Mouse (Mus musculus): ENCODE results near the gene Hikeshi.

The Hikeshi gene

GRCm38 (mm10) chr7:89913432-89914158 lies 27.4 kb downstream of the Hikeshi start:
- no peak for DNase-seq (ENCODE audit: low read depth, low spot score)

GRCm38 (mm10) chr7:89912356-89912755 lies 28.6 kb downstream of the Hikeshi start:
- no peak for DNase-seq (ENCODE audit: low read depth, low spot score)

GRCm38 (mm10) chr7:89909711-89910110 lies 31.3 kb downstream of the Hikeshi start:
- no peak for DNase-seq (ENCODE audit: low read depth, low spot score)

- no peak for DNase-seq (ENCODE audit: low read depth, low spot score)
Measured at GRCm38 (mm10) chr7:89908899-89909621, 31.9 kb downstream of the Hikeshi start.

GRCm38 (mm10) chr7:89908421-89908820 lies 32.6 kb downstream of the Hikeshi start:
- no peak for DNase-seq (ENCODE audit: low read depth, low spot score)

GRCm38 (mm10) chr7:89907950-89908349 lies 33.1 kb downstream of the Hikeshi start:
- peak; percentile 82 for DNase-seq (ENCODE audit: low read depth, low spot score)

- peak; percentile 61 for DNase-seq (ENCODE audit: low read depth, low spot score)
Measured at GRCm38 (mm10) chr7:89903442-89904343, 37.3 kb downstream of the Hikeshi start, which contains the start of gene Ccdc81. TSS of gene Ccdc81 (minus strand) at chr7:89903629.

GRCm38 (mm10) chr7:89903007-89903406 lies 38.0 kb downstream of the Hikeshi start:
- DNase-seq (ENCODE audit: low read depth, low spot score) = no peak

GRCm38 (mm10) chr7:89891856-89892255 lies 49.1 kb downstream of the Hikeshi start:
- peak; percentile 50 for DNase-seq (ENCODE audit: low read depth, low spot score)

GRCm38 (mm10) chr7:89891412-89891811 lies 49.6 kb downstream of the Hikeshi start:
- DNase-seq (ENCODE audit: low read depth, low spot score) = no peak

- no peak for DNase-seq (ENCODE audit: low read depth, low spot score)
Measured at GRCm38 (mm10) chr7:89884551-89884950, 56.5 kb downstream of the Hikeshi start.

GRCm38 (mm10) chr7:89879686-89880085 lies 61.3 kb downstream of the Hikeshi start:
- DNase-seq (ENCODE audit: low read depth, low spot score) = no peak
